Mouse (Mus musculus): Measurements from ENCODE around the gene Vars2.

Vars2 gene

GRCm38 (mm10) chr17:35692368-35692767 lies 25.0 kb upstream of the Vars2 start:
- DNase-seq (ENCODE audit: low read depth) = no peak

DNA sequence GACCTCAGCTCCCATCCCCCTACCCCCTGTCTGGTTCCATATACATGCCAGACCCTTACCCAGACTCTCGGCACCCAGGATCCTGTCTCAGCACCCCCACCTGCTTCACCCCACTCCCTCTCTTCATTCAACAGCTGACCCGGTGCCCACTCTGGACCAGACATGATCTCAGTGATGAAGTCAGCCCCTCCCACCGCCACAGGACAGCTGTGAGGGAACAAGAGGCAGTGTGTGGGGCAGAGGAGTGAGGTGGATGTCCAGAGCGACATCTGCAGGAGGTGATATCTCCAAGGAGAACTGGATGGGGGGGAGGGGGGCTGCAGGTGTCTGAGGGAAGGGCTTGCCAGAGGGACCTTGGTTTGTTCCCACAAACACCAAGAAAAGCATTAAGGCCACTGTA lies 24.4 kb upstream of the Vars2 start:
- DNase-seq (ENCODE audit: low read depth) = no peak

DNA sequence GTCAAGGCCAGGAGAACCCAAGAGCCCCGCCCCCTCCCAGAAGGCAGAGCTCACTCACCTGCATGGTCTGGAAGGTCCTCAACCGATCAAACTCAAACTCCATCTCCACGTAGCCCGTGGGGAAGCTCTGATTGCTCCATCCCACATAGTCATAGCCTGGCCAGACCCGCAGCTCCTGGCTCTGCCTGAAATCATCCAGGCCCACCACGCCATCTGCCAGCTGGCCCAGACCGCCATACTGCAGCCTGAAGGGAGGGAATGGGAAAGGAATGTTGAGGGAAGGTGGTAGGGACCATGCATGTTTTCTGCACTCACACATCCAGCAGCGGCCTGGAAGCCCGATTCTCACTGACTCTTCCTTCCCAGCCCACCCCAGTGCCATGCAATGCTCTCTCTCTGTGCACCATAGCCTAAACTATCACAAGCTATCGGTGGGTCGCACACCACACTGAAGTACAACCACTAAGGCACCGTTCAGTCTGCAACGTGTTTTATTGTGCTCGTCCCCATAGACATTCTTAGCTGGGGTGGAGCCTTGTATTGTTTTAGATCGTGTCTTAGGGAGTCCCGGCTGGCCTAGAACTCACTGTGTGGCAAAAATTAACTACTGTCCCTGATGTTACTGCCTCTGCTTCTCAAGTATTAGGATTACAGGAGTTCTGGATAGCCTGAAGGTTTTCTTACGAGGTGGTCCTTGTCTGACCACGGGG lies 22.7 kb upstream of the Vars2 start:
- no peak for DNase-seq (ENCODE audit: low read depth)

- DNase-seq (ENCODE audit: low read depth) = no peak
Measured at GRCm38 (mm10) chr17:35688347-35689175, 21.2 kb upstream of the Vars2 start.

DNA sequence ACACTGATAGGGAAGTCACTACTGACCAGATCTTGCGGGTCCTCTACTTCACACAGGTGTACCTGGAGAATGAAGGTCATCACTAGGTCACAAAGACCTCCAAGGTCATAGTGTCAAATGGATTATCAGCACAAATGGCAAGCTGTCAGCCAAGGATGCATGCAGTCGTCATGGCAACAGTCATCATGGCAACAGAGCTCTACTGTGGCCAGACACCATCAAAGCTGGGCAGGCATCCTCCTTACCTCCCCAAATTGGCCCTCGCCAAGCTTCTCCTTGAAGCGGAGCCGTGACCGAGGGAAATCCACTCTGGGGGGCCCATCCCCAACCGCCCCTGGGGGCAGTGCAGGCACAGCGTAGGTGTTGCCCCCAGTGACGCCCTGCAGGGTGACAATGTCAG lies 17.7 kb upstream of the Vars2 start:
- no peak for DNase-seq (ENCODE audit: low read depth)

DNA sequence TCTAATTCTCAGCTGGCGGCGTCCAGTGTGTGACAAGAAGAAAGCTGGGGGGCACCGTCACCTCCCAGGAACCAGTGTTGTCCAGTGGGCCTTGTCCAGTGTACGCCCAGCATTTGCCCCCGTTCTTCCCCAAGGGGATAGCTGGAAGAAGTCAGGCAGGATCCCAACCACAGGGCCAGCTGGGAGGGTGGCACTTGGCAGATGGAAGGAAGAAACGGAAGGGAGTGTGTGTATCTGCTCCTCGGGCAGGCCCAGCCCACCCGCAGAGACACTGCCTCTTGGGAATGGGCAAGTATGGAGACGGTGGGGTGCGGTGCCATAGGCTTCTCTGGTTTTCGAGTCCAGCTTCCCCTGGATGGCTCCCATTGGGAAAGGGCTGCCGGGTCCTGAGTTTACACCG lies 14.6 kb upstream of the Vars2 start:
- no peak for DNase-seq (ENCODE audit: low read depth)

DNA sequence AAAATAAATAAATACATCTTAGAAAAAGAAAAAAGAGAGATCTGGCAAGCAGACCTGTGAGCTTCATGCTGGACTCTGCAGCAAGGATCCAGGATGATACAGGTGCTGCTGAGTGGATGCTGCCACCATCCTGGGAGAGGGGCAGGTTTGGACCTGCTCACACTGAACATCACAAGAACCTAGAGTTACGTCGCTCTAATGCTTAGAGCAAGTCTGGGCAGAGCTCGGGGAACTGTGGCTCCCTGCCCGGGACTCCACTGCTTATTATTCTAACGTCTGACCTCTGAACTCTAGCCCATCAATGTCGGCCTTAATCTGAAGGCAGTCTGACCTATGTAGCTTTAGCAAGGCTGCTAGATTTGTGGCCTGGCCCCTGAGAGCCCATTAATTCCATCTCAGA lies 13.2 kb upstream of the Vars2 start:
- DNase-seq (ENCODE audit: low read depth) = no peak

- DNase-seq (ENCODE audit: low read depth) = peak; percentile 86
Measured at GRCm38 (mm10) chr17:35673416-35674035, 6.1 kb upstream of the Vars2 start, which contains the start of gene Gtf2h4. TSS of gene Gtf2h4 (minus strand) at chr17:35673739.

DNA sequence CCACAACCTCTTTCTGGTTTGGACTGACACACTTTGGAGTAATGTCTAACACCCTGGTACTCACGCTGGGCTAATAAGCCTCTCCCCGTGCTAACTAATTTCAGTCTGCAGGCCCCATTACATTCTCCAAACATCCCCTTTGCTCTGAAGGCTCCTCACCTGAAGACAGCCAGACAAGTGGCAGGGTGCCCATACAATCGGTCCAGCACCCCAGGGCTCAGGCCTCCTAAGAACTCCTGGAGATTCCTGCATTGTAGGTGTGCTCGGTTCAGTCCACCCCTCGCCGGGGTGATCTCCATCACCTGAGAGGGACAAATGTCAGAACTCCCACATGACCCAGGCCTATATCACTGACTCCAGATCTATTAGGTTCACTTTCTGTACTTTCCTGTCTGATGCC lies 5.1 kb upstream of the Vars2 start:
- no peak for DNase-seq (ENCODE audit: low read depth)

GRCm38 (mm10) chr17:35671846-35672245 lies 4.5 kb upstream of the Vars2 start:
- DNase-seq (ENCODE audit: low read depth) = no peak

GRCm38 (mm10) chr17:35669731-35670130 lies 2.3 kb upstream of the Vars2 start:
- DNase-seq (ENCODE audit: low read depth) = no peak

- no peak for DNase-seq (ENCODE audit: low read depth)
Measured at GRCm38 (mm10) chr17:35666851-35667256, 538 bp downstream of the Vars2 start.

GRCm38 (mm10) chr17:35665957-35666515 lies 1.4 kb downstream of the Vars2 start:
- DNase-seq (ENCODE audit: low read depth) = peak; percentile 27

GRCm38 (mm10) chr17:35653086-35653485 lies 14.3 kb downstream of the Vars2 start:
- DNase-seq (ENCODE audit: low read depth) = no peak

- DNase-seq (ENCODE audit: low read depth) = no peak
Measured at GRCm38 (mm10) chr17:35649429-35649828, 18.0 kb downstream of the Vars2 start.

DNA sequence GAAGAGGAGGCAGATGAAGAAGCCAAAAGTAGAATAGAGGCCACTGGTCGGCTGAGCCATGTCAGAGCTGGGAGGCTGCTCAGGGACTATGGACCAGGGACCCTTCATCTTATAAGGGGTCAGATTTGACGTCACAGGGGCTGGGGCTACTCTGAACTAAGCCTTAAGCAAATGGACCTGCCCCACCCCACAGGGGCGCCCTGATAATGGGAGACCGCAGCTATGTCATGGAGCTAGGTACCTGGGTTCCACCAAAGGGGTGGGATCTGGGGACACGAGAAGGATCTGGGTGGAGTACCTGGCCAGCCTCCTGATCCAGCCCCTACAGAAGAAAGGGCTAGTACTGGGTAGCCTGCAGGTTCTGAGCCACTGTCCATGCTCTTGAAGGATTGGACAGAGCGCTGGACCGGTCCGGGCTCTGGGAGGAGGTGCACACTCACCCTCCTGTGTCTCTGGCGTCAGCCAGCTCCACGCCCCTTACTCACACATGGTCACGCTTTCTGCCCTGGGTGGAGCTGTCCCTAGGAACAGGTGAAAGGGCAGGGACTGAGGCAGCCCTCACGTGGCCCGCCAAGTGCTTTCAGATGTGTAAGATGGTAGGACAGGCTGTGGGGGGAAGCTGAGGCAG lies 23.7 kb downstream of the Vars2 start, which contains the start of gene Mucl3:
Gene Mucl3 (minus strand): TSS at position 87 of the 628 bp plus-strand sequence.
- DNase-seq (ENCODE audit: low read depth) = no peak

DNA sequence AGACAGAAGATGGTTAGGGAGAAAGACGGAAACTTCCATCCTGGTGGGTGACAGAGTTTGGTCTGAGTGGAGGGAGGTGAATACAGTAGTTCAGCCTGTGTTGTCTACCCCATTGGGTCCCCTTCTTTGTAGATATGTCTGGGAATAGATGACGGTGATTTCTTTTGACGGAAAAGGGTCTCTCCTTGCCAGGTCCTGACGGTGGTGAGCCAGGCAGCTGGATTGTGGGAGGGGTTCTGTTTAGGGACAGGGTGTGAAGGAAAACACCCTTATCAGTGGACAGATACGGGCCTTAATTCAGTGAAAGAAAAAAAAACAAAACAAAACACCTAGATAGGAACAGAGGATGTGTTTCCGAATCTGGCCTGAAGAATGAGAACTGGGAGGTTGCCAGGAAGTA lies 28.0 kb downstream of the Vars2 start:
- no peak for DNase-seq (ENCODE audit: low read depth)

DNA sequence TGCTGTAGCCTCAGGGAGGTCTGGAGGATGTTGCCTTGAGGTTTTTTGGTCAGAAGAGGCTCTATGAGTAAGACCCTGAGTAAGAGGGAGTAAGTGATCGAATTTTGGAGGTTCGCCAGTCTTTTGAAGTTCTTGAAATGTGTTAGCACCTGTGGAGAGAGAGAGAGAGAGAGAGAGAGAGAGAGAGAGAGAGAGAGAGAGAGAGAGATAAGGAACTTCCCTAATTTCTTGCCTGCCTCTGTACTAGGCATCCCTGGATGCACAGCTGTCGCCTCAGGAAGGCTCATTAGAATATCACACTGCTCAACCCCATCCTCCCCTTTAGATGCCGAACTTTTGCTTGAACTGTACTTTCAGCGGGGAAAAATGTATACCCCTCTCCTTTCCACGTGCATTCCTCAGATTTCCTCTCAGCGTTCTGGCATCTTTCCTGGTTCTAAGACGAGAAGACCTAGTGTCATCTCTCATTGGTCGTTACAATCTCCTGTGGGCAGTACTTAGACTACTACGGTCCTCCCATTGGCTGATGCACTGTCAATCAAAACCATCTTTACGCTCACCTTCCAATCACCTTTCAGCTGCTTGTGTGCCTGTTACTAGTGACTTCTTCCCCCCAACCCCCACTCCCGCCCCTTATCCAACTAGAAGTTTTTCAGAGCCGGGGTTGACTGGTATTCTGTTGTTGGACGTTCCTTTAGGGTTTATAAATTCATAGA lies 28.8 kb downstream of the Vars2 start:
- peak; percentile 90 for DNase-seq (ENCODE audit: low read depth)

DNA sequence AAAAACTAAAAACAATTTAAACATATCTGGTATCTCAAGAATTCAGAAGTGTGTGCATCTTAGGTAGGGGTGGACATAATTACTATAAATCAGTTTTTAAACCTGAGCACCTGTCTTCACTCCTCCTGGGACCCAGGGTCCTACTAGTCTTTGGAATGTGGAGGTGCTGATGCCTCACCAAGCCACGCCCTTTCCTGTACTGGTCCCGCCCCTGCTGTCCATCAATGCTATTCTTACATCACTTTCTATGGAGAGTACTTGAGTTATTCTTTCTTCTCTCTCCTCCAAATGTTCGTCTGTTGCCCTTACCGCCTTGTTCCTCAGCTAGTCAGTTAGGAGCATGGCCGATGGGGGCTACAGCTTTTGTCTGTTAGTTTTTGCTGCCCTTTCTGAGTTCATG lies 31.0 kb downstream of the Vars2 start:
- DNase-seq (ENCODE audit: low read depth) = no peak

DNA sequence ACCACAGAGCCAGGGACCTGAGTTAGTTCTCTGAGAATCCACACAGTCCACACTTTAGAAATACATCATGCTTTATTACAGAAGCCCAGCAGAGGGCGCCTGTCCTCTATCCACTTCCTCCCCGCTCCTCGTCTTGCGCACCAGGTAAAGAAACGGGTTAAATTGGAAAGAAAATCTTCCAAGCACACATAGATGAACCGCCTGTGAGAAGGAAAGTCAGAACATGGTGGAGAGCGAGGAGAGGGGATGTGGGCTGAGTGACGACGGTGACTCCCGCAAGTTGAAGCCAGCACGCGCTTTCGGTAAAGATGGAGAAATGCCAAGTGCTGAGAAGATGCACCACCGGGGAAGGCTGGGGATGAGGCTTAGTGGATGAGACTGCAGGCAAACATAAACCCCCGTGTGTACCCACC lies 31.7 kb downstream of the Vars2 start:
- DNase-seq (ENCODE audit: low read depth) = peak; percentile 51

GRCm38 (mm10) chr17:35635202-35635601 lies 32.2 kb downstream of the Vars2 start:
- no peak for DNase-seq (ENCODE audit: low read depth)
